ENCODE assay signal across 8 mouse cellular contexts in the genomic region with DNA sequence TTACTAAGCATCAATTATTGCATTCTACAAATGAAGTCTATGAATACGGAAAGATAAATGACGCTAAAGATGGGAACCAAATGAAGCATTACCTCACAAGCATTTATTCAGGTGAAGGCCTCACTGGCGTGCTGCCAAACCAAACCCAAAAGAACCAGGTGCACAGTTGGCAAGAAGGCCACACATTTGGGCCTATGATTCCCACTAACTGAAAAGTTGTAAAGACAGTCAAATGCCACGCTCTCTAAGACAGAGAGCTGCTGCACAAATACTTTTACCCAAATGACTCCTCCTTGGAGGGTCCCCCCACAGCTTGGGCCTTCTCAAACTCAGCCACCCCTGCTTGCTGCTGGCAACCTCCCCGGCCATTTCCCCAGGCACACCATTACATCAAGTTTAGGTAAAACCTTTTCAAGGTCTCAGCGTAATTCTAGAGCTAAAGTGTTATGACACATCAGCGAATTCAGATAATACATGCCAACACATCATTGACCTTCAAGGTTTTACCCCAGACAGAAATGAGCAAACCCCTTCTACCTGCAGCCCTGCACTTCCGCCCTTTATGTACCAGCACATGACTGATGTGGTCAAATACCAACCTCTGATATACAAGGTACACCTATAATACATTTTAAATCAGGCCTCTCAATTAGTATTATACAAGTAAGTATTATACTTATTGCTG. TPM values are rescaled to one million over a fixed set of nuclear protein-coding genes. Genes with fewer than 3 reads are reported as not detected.
DNase-seq lines count a peak whose midpoint lies in the region; ATAC-seq and TF ChIP-seq lines count a peak whose summit lies in the region.

No protein-coding gene starts in this region.

- no peak overlapping the region for H3K27ac ChIP-seq in lung, postnatal 0 days (ENCODE audit: low read length)
- peak overlapping the region; percentile 77; the same call in 1 of the 2 replicates for H3K27ac ChIP-seq in brown adipose tissue, adult 24 weeks (replicated peaks; ENCODE audit: low read depth, low read length)
- no peak overlapping the region for H3K27ac ChIP-seq in hindbrain, embryonic 12.5 days
- H3K27ac ChIP-seq in liver, embryonic 12.5 days, result peak overlapping the region; percentile 94

- peak overlapping the region; percentile 79 for H3K4me3 ChIP-seq in lung, postnatal 0 days (ENCODE audit: low read depth, low read length)
- peak overlapping the region; percentile 91 for H3K4me3 ChIP-seq in brown adipose tissue, adult 24 weeks (ENCODE audit: insufficient read depth, low read depth, low read length)
- H3K4me3 ChIP-seq in hindbrain, embryonic 12.5 days, result peak overlapping the region; percentile 91
- H3K4me3 ChIP-seq in liver, embryonic 12.5 days, result peak overlapping the region; percentile 95

- no peak for DNase-seq in lung, postnatal 0 days (ENCODE audit: low spot score)
- no peak for DNase-seq in lung, postnatal 25 days (ENCODE audit: low spot score)
- DNase-seq in embryo, embryonic 10 days (ENCODE audit: low spot score), result no peak
- no peak for DNase-seq in thymus, postnatal 0 days (ENCODE audit: low spot score)
- no peak for DNase-seq in adrenal gland, postnatal 25 days

- no peaks in the 10 kb centered on the region for H3K27me3 ChIP-seq in lung, postnatal 0 days (replicated peaks; ENCODE audit: insufficient read depth, low read length)
- no peaks in the 10 kb centered on the region for H3K27me3 ChIP-seq in hindbrain, embryonic 12.5 days
- no peaks in the 10 kb centered on the region for H3K27me3 ChIP-seq in liver, embryonic 12.5 days (replicated peaks)

- ATAC-seq in lung, postnatal 0 days, result no peak
- ATAC-seq in hindbrain, embryonic 12.5 days (ENCODE audit: low FRiP score), result no peak
- no peak for ATAC-seq in liver, embryonic 12.5 days

- H3K9me3 ChIP-seq in lung, postnatal 0 days (ENCODE audit: low read length), result no peaks in the 10 kb centered on the region
- no peaks in the 10 kb centered on the region for H3K9me3 ChIP-seq in hindbrain, embryonic 12.5 days (replicated peaks)
- no peaks in the 10 kb centered on the region for H3K9me3 ChIP-seq in liver, embryonic 12.5 days (replicated peaks)

- peaks cover 16% of the 10 kb centered on the region; the same call in 1 of the 2 replicates for H3K4me1 ChIP-seq in lung, postnatal 0 days (ENCODE audit: insufficient read depth, low read depth, low read length)
- peaks cover 14% of the 10 kb centered on the region; the same call in 1 of the 2 replicates for H3K4me1 ChIP-seq in brown adipose tissue, adult 24 weeks (ENCODE audit: control insufficient read depth, insufficient read depth, insufficient read length, low read length)
- H3K4me1 ChIP-seq in hindbrain, embryonic 12.5 days, result peaks cover 38% of the 10 kb centered on the region
- peaks cover 51% of the 10 kb centered on the region for H3K4me1 ChIP-seq in liver, embryonic 12.5 days

- H3K9ac ChIP-seq in lung, postnatal 0 days (replicated peaks; ENCODE audit: low read depth), result peak overlapping the region; percentile 23; the same call in 1 of the 2 replicates
- H3K9ac ChIP-seq in hindbrain, embryonic 12.5 days, result peak overlapping the region; percentile 90
- peak overlapping the region; percentile 98 for H3K9ac ChIP-seq in liver, embryonic 12.5 days

- TF ChIP-seq EP300 in lung, postnatal 0 days (IDR thresholded peaks at IDR 0.05), result no peak

- peaks cover 29% of the 10 kb centered on the region for H3K36me3 ChIP-seq in lung, postnatal 0 days (ENCODE audit: insufficient read depth, low read length)
- peaks cover 45% of the 10 kb centered on the region for H3K36me3 ChIP-seq in hindbrain, embryonic 12.5 days
- peaks cover 56% of the 10 kb centered on the region for H3K36me3 ChIP-seq in liver, embryonic 12.5 days

- H3K4me2 ChIP-seq in lung, postnatal 0 days (replicated peaks; ENCODE audit: low read depth, low read length), result peak overlapping the region; percentile 74
- peak overlapping the region; percentile 89 for H3K4me2 ChIP-seq in hindbrain, embryonic 12.5 days (replicated peaks)
- H3K4me2 ChIP-seq in liver, embryonic 12.5 days, result peak overlapping the region; percentile 92

- no peak for TF ChIP-seq CTCF in lung, postnatal 0 days (IDR thresholded peaks at IDR 0.05)

- 28% methylated on average over 8 of the region's 8 CpGs for WGBS in lung, postnatal 0 days
- WGBS in hindbrain, embryonic 12.5 days, result 50% methylated on average over 8 of the region's 8 CpGs
- 13% methylated on average over 8 of the region's 8 CpGs for WGBS in liver, embryonic 12.5 days (ENCODE audit: insufficient replicate concordance)

RNA-seq across cellular contexts. Expression of gene Rabggtb, which starts 1.5 kb away (rescaled TPM):
- polyA plus RNA-seq in lung, postnatal 0 days (2015; fragmentation: Nextera tagmentation; extraction: Ambion mirVana), result 28.3 and 29.0 TPM in 2 replicates
- 58.5 and 83.9 TPM in 2 replicates for polyA plus RNA-seq in brown adipose tissue, adult 24 weeks (2012; ENCODE audit: insufficient read depth, insufficient read length, missing spikeins)
- polyA plus RNA-seq in hindbrain, embryonic 12.5 days (2016; fragmentation: Nextera tagmentation; extraction: Ambion mirVana), result 36.5 and 37.4 TPM in 2 replicates
- 60.8 and 62.2 TPM in 2 replicates for polyA plus RNA-seq in liver, embryonic 12.5 days (2016; fragmentation: Nextera tagmentation; extraction: Ambion mirVana)
- polyA plus RNA-seq in thymus, postnatal 0 days (2015; fragmentation: Nextera tagmentation; extraction: Ambion mirVana), result 43.3 and 45.5 TPM in 2 replicates
- 78.1 and 98.5 TPM in 2 replicates for total RNA-seq in adrenal gland, postnatal 25 days (2021)

RNA-seq across cellular contexts. Expression of gene Msh4, which starts 5.4 kb away (rescaled TPM):
- 0.04 and 0.08 TPM in 2 replicates for polyA plus RNA-seq in lung, postnatal 0 days (2015; fragmentation: Nextera tagmentation; extraction: Ambion mirVana)
- not detected in 2 replicates for polyA plus RNA-seq in brown adipose tissue, adult 24 weeks (2012; ENCODE audit: insufficient read depth, insufficient read length, missing spikeins)
- polyA plus RNA-seq in hindbrain, embryonic 12.5 days (2016; fragmentation: Nextera tagmentation; extraction: Ambion mirVana), result 0.06 and 0.17 TPM in 2 replicates
- polyA plus RNA-seq in liver, embryonic 12.5 days (2016; fragmentation: Nextera tagmentation; extraction: Ambion mirVana), result 0.10 and 0.11 TPM in 2 replicates
- polyA plus RNA-seq in thymus, postnatal 0 days (2015; fragmentation: Nextera tagmentation; extraction: Ambion mirVana), result 0.13 and 0.30 TPM in 2 replicates
- 0.33 and 0.38 TPM in 2 replicates for total RNA-seq in adrenal gland, postnatal 25 days (2021)

RNA-seq across cellular contexts. Expression of gene Acadm, which starts 33.1 kb away (rescaled TPM):
- polyA plus RNA-seq in lung, postnatal 0 days (2015; fragmentation: Nextera tagmentation; extraction: Ambion mirVana), result 68.9 and 75.9 TPM in 2 replicates
- polyA plus RNA-seq in brown adipose tissue, adult 24 weeks (2012; ENCODE audit: insufficient read depth, insufficient read length, missing spikeins), result 2,059 and 2,452 TPM in 2 replicates
- polyA plus RNA-seq in hindbrain, embryonic 12.5 days (2016; fragmentation: Nextera tagmentation; extraction: Ambion mirVana), result 61.0 and 68.9 TPM in 2 replicates
- 51.7 and 53.4 TPM in 2 replicates for polyA plus RNA-seq in liver, embryonic 12.5 days (2016; fragmentation: Nextera tagmentation; extraction: Ambion mirVana)
- 69.3 and 70.5 TPM in 2 replicates for polyA plus RNA-seq in thymus, postnatal 0 days (2015; fragmentation: Nextera tagmentation; extraction: Ambion mirVana)
- total RNA-seq in adrenal gland, postnatal 25 days (2021), result 686 and 739 TPM in 2 replicates

Comparison
In these comparisons a context has a peak if more than half of its experiments do, and no peak if none do; other contexts are left out.
1. H3K27ac ChIP-seq: peak in brown adipose tissue, adult 24 weeks (single experiment) and liver, embryonic 12.5 days (single experiment); none in lung, postnatal 0 days (single experiment) and hindbrain, embryonic 12.5 days (single experiment).
2. H3K9ac ChIP-seq: peak in every context shown above with its lines; median percentile 98 in liver, embryonic 12.5 days; 90 in hindbrain, embryonic 12.5 days; 23 in lung, postnatal 0 days.
3. RNA of gene Acadm, which starts 33.1 kb away (polyA plus RNA-seq): 2,059 to 2,452 TPM in brown adipose tissue, adult 24 weeks; 69.3 to 70.5 TPM in thymus, postnatal 0 days, 68.9 to 75.9 TPM in lung, postnatal 0 days, 61.0 to 68.9 TPM in hindbrain, embryonic 12.5 days and 51.7 to 53.4 TPM in liver, embryonic 12.5 days; every median in the first group is over 10 times any median in the second.
4. Peak in every context shown above with its lines, with median percentiles within 50 percentile points of each other: H3K4me2 ChIP-seq and H3K4me3 ChIP-seq.